17 mouse cellular contexts compared by ENCODE assay signal in the genomic region with DNA sequence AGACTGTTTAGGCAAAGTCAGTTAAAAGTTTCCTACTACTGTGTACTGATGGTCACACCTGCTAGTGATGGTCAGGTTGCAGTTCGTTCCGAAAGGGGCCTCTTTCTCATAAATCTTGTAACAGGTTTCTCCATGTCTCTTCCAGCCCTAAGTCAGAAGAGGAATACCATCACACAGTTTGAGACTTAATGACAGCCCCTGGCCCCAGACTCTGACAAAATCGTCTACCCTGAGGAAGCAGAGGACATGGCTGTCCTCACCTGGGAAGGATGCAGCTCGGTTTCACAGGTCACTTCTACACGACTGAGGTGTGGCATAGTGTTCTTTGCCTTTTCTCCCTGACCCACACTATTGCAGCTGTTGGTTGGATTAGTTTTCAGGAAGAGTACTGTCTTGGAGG. TPM values are rescaled to one million over a fixed set of nuclear protein-coding genes. Genes with fewer than 3 reads are reported as not detected.
A peak's percentile ranks its signal among the peaks of the same experiment; 100 is the strongest.
DNase-seq lines count a peak whose midpoint lies in the region; TF ChIP-seq lines count a peak whose summit lies in the region.
"Had no signal": no experiment of that assay in that cellular context is flagged by ENCODE, and none has a peak within 500 bp of the region (broad histone marks: within the 10 kb centered on the region; RNA-seq: fewer than 3 reads in every experiment).

No protein-coding gene starts in this region.

- 83% methylated on average over 5 of the region's 5 CpGs for WGBS in heart, embryonic 10.5 days
- WGBS in heart, adult 2 months: 88% methylated on average over 5 of the region's 5 CpGs

- TF ChIP-seq EP300 in heart, adult 2 months (IDR thresholded peaks at IDR 0.05; ENCODE audit: insufficient read depth, low read depth, low read length): no peak

- no peak overlapping the region for H3K4me3 ChIP-seq in heart, embryonic 10.5 days
- H3K4me3 ChIP-seq in heart, adult 2 months: no peak overlapping the region

- peaks cover 10% of the 10 kb centered on the region for H3K4me1 ChIP-seq in heart, embryonic 10.5 days
- H3K4me1 ChIP-seq in heart, adult 2 months (ENCODE audit: control insufficient read depth, insufficient read depth, low read length): no peaks in the 10 kb centered on the region

- no peak overlapping the region for H3K27ac ChIP-seq in heart, embryonic 10.5 days
- H3K27ac ChIP-seq in heart, adult 2 months: no peak overlapping the region

- H3K79me2 ChIP-seq in heart, adult 2 months (replicated peaks; ENCODE audit: control insufficient read depth, insufficient read depth, low read length): no peaks in the 10 kb centered on the region

- H3K9me3 ChIP-seq in heart, embryonic 10.5 days: no peaks in the 10 kb centered on the region
- H3K9me3 ChIP-seq: G1E had no signal

- no peak overlapping the region for H3K9ac ChIP-seq in heart, adult 2 months (ENCODE audit: low read depth, low read length)

- no peak for TF ChIP-seq CTCF in heart, adult 2 months (IDR thresholded peaks at IDR 0.05)

- intact Hi-C loops in heart, postnatal 36 days (cut with DNase I): no loop called here
- intact Hi-C loops in heart, adult 2 months (cut with DNase I): no loop called here

- no peaks in the 10 kb centered on the region for H3K27me3 ChIP-seq in heart, embryonic 10.5 days (ENCODE audit: insufficient read depth, poor library complexity, severe bottlenecking)
- H3K27me3 ChIP-seq in heart, adult 2 months (ENCODE audit: control insufficient read depth, insufficient read depth, low read length): no peaks in the 10 kb centered on the region
- H3K27me3 ChIP-seq: CH12.LX, Patski had no signal

- H3K36me3 ChIP-seq in heart, embryonic 10.5 days: peaks cover 12% of the 10 kb centered on the region
- H3K36me3 ChIP-seq in heart, adult 2 months (ENCODE audit: control insufficient read depth, insufficient read depth, low read length): no peaks in the 10 kb centered on the region

- DNase-seq in heart, adult 11 months: peak; percentile 61
- no peak for DNase-seq in heart, postnatal 36 days
- DNase-seq in heart, embryonic 10.5 days (ENCODE audit: low spot score): peak; percentile 60
- no peak for DNase-seq in heart, adult 2 months
- DNase-seq: adrenal gland, adult 2 months; adrenal gland, adult 8-10 months; adrenal gland, postnatal 10 days; adrenal gland, postnatal 14 days; adrenal gland, postnatal 25 days; adrenal gland, postnatal 36 days; B cell, adult 2 months; cerebellum, adult 11 months; cerebellum, adult 11-12 months; cerebellum, adult 18-20 months had no signal

- no peak for TF ChIP-seq POLR2A in heart, adult 2 months (IDR thresholded peaks at IDR 0.05; ENCODE audit: insufficient read depth, low read depth, low read length)

RNA-seq across cellular contexts. Expression of gene Ly75, which starts 30.8 kb away (rescaled TPM):
- under 1 TPM; 0.54 to 0.69 TPM for total RNA-seq in heart, postnatal 36 days (2021)
- polyA plus RNA-seq in heart, embryonic 10.5 days (2016; fragmentation: Nextera tagmentation; extraction: Ambion mirVana): 5.3 and 6.6 TPM in 2 replicates
- under 1 TPM; 0.57 to 0.68 TPM for total RNA-seq in heart, adult 2 months (2021)
- 0.37 and 0.79 TPM in 2 replicates for polyA plus RNA-seq in heart, adult 2 months (2012; rRNA removed)

Comparison
In these comparisons a context has a peak if more than half of its experiments do, and no peak if none do; other contexts are left out.
1. DNase-seq: peak in heart, adult 11 months (single experiment) and heart, embryonic 10.5 days (single experiment); none in heart, postnatal 36 days (0 of 2) and heart, adult 2 months (0 of 2).